Mouse (Mus musculus): Measurements from ENCODE around the gene Agpat2.

Agpat2 gene

GRCm38 (mm10) chr2:26573396-26573795 is 30.8 kb downstream of the Agpat2 start:
- no peak for DNase-seq

DNA sequence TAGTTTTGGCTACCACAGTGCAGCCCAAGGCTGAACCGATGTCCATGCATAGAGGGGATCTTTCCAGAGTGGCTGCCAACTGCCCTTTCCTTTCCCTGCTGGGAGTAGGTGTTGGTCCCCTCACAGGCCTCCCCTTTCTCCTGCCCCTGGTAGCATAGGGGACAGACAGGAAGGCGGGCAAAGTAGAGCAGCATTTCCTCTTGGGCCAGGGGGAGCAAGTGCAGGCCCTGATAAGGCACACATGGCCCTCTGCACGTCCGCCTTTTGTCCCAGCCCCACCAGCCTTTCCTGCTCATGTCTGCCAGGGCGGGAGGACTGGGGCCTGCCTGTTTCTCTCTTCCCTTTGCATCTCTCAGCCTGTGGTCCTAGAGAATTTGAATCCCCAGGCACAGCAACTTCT is 32.4 kb downstream of the Agpat2 start:
- DNase-seq = no peak

GRCm38 (mm10) chr2:26571400-26571799 is 32.8 kb downstream of the Agpat2 start:
- DNase-seq = no peak

GRCm38 (mm10) chr2:26570034-26570433 is 34.2 kb downstream of the Agpat2 start:
- DNase-seq = peak; percentile 26 to 33

DNA sequence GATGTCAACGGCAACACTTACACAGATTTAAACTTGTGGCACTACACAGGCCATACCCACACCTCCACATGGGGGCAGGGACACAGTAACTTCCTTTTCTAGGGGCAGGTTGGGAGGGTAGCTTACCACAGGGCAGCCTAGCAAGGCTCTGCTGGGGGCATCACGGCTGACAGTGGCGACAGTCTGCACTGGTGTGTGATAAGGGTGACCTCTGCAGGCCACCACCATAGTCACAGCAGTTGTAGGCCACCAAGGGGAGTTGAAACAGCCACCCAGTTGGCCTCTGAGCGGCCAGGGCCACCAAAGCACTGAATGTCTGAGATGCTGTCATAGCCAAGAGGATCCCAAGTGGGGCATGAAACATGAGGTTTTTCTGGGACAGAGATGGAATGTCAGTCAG is 38.0 kb downstream of the Agpat2 start:
- peak; percentile 35 to 48 for DNase-seq

- DNase-seq = no peak
Observed at GRCm38 (mm10) chr2:26561351-26562016, 42.7 kb downstream of the Agpat2 start.

DNA sequence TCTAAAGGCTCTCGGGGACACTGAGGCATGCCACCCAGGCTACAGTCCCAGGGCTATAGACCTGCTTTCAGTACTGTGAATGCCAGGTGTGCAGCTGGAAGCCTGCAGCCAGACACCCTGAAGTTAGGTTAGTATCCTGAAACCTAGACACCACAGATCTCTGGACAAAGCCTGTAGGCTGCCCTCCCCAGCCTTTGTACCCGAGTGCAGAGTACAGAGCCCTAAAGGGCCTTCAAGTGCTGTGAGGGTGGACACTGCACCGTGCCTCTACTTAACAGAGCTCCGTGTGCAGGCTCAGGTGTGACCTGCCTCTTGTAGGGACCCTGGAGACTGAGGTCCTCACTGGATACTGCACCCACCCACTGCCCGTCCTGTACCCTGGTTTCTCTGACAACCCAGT is 43.7 kb downstream of the Agpat2 start:
- no peak for DNase-seq

- no peak for DNase-seq
Observed at GRCm38 (mm10) chr2:26556535-26556993, 47.7 kb downstream of the Agpat2 start.

- DNase-seq = no peak
Observed at GRCm38 (mm10) chr2:26555076-26555475, 49.1 kb downstream of the Agpat2 start.

GRCm38 (mm10) chr2:26553904-26554303 is 50.3 kb downstream of the Agpat2 start:
- no peak for DNase-seq

DNA sequence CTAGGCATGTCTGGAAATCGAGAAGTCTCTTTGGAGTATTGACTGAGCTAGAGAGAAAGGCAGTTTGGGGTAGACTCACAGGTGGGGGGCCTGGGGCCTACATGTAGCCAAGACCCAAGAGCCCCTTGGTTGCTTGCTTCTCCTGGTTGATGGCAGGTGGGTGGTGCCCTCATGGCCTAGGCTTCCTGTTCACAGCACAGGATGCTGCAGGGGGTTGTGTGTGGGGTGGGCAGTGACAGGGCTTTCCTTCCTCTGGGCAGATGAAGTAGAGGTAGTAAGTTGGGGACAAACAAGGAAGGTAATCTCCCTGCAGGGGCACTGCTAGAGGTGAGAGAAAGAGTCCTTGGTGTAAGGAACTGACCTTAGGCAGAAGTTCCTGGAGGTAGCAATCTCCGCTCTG is 52.2 kb downstream of the Agpat2 start:
- DNase-seq = no peak

DNA sequence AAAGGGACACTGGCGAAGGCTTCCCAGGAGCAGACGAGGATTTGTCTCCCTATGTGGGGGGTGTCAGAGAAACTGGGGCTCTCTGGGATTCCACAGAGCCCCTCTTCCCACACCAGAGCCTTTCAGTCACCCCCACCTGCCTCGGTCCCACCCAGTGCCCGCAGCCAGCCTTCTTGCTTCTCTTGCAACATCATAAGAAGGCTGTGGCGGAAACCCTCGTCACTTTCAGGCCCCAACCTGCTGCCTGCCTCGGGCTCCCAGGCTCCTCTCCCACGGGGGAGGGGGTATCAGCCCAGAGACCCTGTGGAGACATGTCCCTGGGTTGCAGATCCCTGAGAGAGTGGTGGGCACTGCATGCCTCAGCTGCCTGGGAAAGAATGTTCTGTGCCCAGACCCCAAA is 52.8 kb downstream of the Agpat2 start:
- DNase-seq = no peak

DNA sequence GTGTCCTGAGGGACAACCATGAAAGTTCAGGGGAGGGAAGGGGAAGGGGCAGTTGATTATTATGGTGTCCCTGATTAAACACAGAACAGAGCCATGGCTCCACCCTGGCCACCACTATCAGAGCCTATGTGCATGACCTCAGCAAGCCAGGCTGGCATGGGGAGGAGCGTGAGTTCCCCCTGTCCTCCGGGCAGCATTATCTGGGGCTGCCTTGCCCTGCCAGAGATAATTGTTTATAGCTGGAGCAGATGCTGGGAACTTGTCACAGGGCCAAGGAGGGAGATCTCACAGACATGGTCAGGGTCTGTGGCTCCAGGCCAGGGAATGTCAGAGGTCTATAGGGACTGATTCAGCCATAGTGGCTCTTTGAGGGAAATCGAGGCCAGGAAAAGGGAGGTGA is 53.4 kb downstream of the Agpat2 start:
- DNase-seq = no peak

DNA sequence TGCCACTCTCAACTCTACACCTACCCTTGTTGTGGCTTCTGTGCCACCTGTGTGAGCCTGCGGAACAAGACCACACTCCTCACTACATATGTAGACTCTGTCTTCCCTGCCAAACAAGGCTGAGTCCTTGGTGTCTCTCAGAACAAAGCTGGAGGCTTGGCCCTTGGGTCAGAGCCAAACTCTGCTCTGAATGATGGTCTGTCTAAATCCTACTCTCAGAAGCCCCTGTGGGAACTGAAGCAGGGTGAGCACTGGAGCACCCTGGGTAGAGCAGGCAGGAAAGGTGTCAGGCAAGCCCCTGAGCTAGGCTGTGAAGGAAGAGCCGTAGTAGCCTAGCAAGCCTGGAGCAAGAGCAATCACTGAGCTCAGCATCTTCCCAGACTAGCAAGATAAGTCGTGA is 54.0 kb downstream of the Agpat2 start:
- DNase-seq = no peak

GRCm38 (mm10) chr2:26549801-26550200 is 54.4 kb downstream of the Agpat2 start:
- no peak for DNase-seq

DNA sequence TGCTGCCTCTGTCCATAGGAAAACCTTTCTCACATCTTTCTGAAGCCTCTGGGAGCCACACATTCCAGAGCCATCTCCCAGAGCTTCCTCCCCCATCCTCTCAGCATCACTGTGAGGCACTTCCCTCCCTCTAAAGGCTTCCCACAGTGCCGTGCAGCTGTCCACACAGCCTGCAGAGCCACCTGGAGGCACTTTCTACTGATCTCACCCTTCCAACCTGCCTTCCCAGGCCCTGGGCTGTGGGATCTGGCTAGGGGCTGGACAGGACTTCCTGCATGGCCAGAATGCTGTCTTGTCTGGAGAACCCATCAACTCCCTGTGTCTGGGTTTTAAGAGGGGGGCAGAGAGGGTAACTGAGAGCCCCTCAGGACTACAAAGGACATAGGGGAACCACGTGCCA is 56.7 kb downstream of the Agpat2 start:
- DNase-seq = peak; percentile 19 to 41

DNA sequence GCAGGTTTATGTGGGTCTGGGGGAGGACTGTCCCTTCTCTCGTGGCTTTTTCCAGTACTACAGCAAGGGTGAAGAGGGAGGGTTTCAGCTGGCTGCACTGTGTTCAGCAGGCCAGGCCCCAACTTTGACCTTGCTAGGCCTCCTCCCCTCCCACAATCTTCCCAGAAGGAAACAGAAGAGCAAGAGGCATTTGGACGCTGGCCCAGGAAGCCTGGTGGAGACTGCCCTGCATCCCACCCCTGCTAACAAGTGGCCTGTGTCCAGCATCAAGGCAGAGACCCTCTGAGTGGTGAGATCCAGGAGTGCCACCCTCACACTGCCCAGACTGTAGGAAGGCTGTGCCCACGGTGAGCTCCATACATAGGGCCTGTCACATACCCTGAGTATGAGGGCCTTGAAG is 60.0 kb downstream of the Agpat2 start:
- no peak for DNase-seq

GRCm38 (mm10) chr2:26543768-26544167 is 60.4 kb downstream of the Agpat2 start:
- DNase-seq = no peak

GRCm38 (mm10) chr2:26543155-26543554 is 61.1 kb downstream of the Agpat2 start:
- no peak for DNase-seq
